Mouse (Mus musculus): ENCODE data around the gene Pex26.

- no peak for TF ChIP-seq TAL1 (IDR thresholded peaks at IDR 0.05; ENCODE audit: low read length)
- TF ChIP-seq GATA1 (IDR thresholded peaks at IDR 0.05; ENCODE audit: low read length), result no peak
Observed at GRCm38 (mm10) chr6:121214221-121214620, 30.8 kb downstream of the Pex26 start.

Measured in erythroblast, embryonic 14.5 days (primary cell).